Mouse (Mus musculus) stomach, postnatal 0 days (tissue): ENCODE data around the gene Clasp1.

Experiments used
- CTCF ChIP-seq: IDR thresholded peaks from 2 replicates; pipeline ENCODE4 v1.5.1; 2016; ENCODE audit warnings: antibody characterized with exemption, low read depth, mild to moderate bottlenecking, moderate library complexity
- EP300 ChIP-seq: optimal IDR thresholded peaks from 2 replicates; pipeline ENCODE3; 2016; ENCODE audit warnings: antibody characterized with exemption

- TF ChIP-seq CTCF (no peak), EP300 (no peak)
Observed at GRCm38 (mm10) chr1:118486021-118486420, 97.2 kb downstream of the Clasp1 start.
